ENCODE assay signal across 8 mouse cellular contexts in genomic region chr7:100845412-100845811, GRCm38 (mm10). TPM values are rescaled to one million over a fixed set of nuclear protein-coding genes. Genes with fewer than 3 reads are reported as not detected.
DNase-seq lines count a peak whose midpoint lies in the region; ATAC-seq and TF ChIP-seq lines count a peak whose summit lies in the region.

No protein-coding gene starts in this region.

- H3K9me3 ChIP-seq in embryonic facial prominence, embryonic 15.5 days (replicated peaks) = no peaks in the 10 kb centered on the region
- no peaks in the 10 kb centered on the region for H3K9me3 ChIP-seq in intestine, postnatal 0 days (ENCODE audit: control insufficient read depth)
- no peaks in the 10 kb centered on the region for H3K9me3 ChIP-seq in liver, embryonic 15.5 days (replicated peaks)
- H3K9me3 ChIP-seq in forebrain, embryonic 11.5 days (ENCODE audit: control insufficient read depth, low read length) = no peaks in the 10 kb centered on the region

- peak; percentile 60 for DNase-seq in thymus, postnatal 0 days (ENCODE audit: low spot score)
- DNase-seq in thymus, adult 18-20 months = no peak
- DNase-seq in spleen, postnatal 36 days (ENCODE audit: low spot score in 2 of 2) = peak; percentile 78 to 81
- DNase-seq in thymus, postnatal 4 days = no peak
- no peak for DNase-seq in forebrain, embryonic 11.5 days (ENCODE audit: low spot score)

- TF ChIP-seq CTCF in intestine, postnatal 0 days (IDR thresholded peaks at IDR 0.05; ENCODE audit: low read depth) = no peak

- ATAC-seq in embryonic facial prominence, embryonic 15.5 days (ENCODE audit: insufficient number of reproducible peaks, low FRiP score, low TSS enrichment, low read depth) = no peak
- ATAC-seq in intestine, postnatal 0 days = peak; percentile 83
- 0 out of 2 replicates have a peak, but pooled peaks have one; percentile 5 for ATAC-seq in liver, embryonic 15.5 days (ENCODE audit: insufficient read depth)
- no peak for ATAC-seq in forebrain, embryonic 11.5 days (replicated peaks; ENCODE audit: low FRiP score)

- H3K27ac ChIP-seq in embryonic facial prominence, embryonic 15.5 days (replicated peaks) = peak overlapping the region; percentile 58
- H3K27ac ChIP-seq in intestine, postnatal 0 days (ENCODE audit: low read depth, low read length) = peak overlapping the region; percentile 50; the same call in 1 of the 2 replicates
- H3K27ac ChIP-seq in liver, embryonic 15.5 days (replicated peaks) = peak overlapping the region; percentile 99
- H3K27ac ChIP-seq in forebrain, embryonic 11.5 days (ENCODE audit: low read depth, low read length) = no peak overlapping the region

- H3K4me3 ChIP-seq in embryonic facial prominence, embryonic 15.5 days (replicated peaks) = no peak overlapping the region
- H3K4me3 ChIP-seq in intestine, postnatal 0 days (ENCODE audit: low read depth, low read length) = no peak overlapping the region
- no peak overlapping the region for H3K4me3 ChIP-seq in liver, embryonic 15.5 days (replicated peaks)
- H3K4me3 ChIP-seq in forebrain, embryonic 11.5 days (ENCODE audit: low read depth, low read length) = no peak overlapping the region

- no peak overlapping the region for H3K4me2 ChIP-seq in embryonic facial prominence, embryonic 15.5 days (replicated peaks)
- H3K4me2 ChIP-seq in intestine, postnatal 0 days (replicated peaks; ENCODE audit: low read depth) = no peak overlapping the region
- peak overlapping the region; percentile 78 for H3K4me2 ChIP-seq in liver, embryonic 15.5 days
- H3K4me2 ChIP-seq in forebrain, embryonic 11.5 days (ENCODE audit: low read depth, low read length, severe bottlenecking) = no peak overlapping the region

- no peak overlapping the region for H3K9ac ChIP-seq in embryonic facial prominence, embryonic 15.5 days
- no peak overlapping the region for H3K9ac ChIP-seq in intestine, postnatal 0 days (ENCODE audit: low read depth, low read length)
- H3K9ac ChIP-seq in liver, embryonic 15.5 days = peak overlapping the region; percentile 44
- no peak overlapping the region for H3K9ac ChIP-seq in forebrain, embryonic 11.5 days (ENCODE audit: low read length)

- WGBS in embryonic facial prominence, embryonic 15.5 days = 13% methylated on average over 1 of the region's 1 CpGs
- 3% methylated on average over 1 of the region's 1 CpGs for WGBS in intestine, postnatal 0 days
- 14% methylated on average over 1 of the region's 1 CpGs for WGBS in liver, embryonic 15.5 days (ENCODE audit: insufficient replicate concordance)
- WGBS in forebrain, embryonic 11.5 days = 64% methylated on average over 1 of the region's 1 CpGs

- peaks cover 19% of the 10 kb centered on the region for H3K4me1 ChIP-seq in embryonic facial prominence, embryonic 15.5 days
- no peaks in the 10 kb centered on the region; the same call in 1 of the 2 replicates for H3K4me1 ChIP-seq in intestine, postnatal 0 days (replicated peaks; ENCODE audit: control insufficient read depth, insufficient read depth, low read length)
- peaks cover 83% of the 10 kb centered on the region for H3K4me1 ChIP-seq in liver, embryonic 15.5 days (replicated peaks)
- no peaks in the 10 kb centered on the region for H3K4me1 ChIP-seq in forebrain, embryonic 11.5 days (replicated peaks; ENCODE audit: control insufficient read depth, insufficient read depth, low read length)

- H3K27me3 ChIP-seq in embryonic facial prominence, embryonic 15.5 days = no peaks in the 10 kb centered on the region
- H3K27me3 ChIP-seq in intestine, postnatal 0 days (replicated peaks; ENCODE audit: control insufficient read depth, insufficient read depth, low read length) = no peaks in the 10 kb centered on the region
- no peaks in the 10 kb centered on the region for H3K27me3 ChIP-seq in liver, embryonic 15.5 days
- no peaks in the 10 kb centered on the region for H3K27me3 ChIP-seq in forebrain, embryonic 11.5 days (ENCODE audit: control insufficient read depth, insufficient read depth, low read length)

- H3K36me3 ChIP-seq in embryonic facial prominence, embryonic 15.5 days = no peaks in the 10 kb centered on the region
- H3K36me3 ChIP-seq in intestine, postnatal 0 days (ENCODE audit: control insufficient read depth, insufficient read depth) = no peaks in the 10 kb centered on the region; the same call in 1 of the 2 replicates
- peaks cover 65% of the 10 kb centered on the region for H3K36me3 ChIP-seq in liver, embryonic 15.5 days (replicated peaks)
- H3K36me3 ChIP-seq in forebrain, embryonic 11.5 days (ENCODE audit: control insufficient read depth, insufficient read depth, low read length) = no peaks in the 10 kb centered on the region

RNA-seq across cellular contexts. Expression of gene Relt, which starts 17.8 kb away (rescaled TPM):
- 12.3 and 12.9 TPM in 2 replicates for polyA plus RNA-seq in thymus, postnatal 0 days (2015; fragmentation: Nextera tagmentation; extraction: Ambion mirVana)
- 3.5 and 4.2 TPM in 2 replicates for polyA plus RNA-seq in embryonic facial prominence, embryonic 15.5 days (2015; fragmentation: Nextera tagmentation; extraction: Ambion mirVana)
- polyA plus RNA-seq in intestine, postnatal 0 days (2015; fragmentation: Nextera tagmentation; extraction: Ambion mirVana) = 0.78 and 1.0 TPM in 2 replicates
- polyA plus RNA-seq in liver, embryonic 15.5 days (2015; fragmentation: Nextera tagmentation; extraction: Ambion mirVana) = 17.4 and 21.4 TPM in 2 replicates
- polyA plus RNA-seq in forebrain, embryonic 11.5 days (2014; fragmentation: Nextera tagmentation; extraction: Ambion mirVana) = 2.5 and 2.7 TPM in 2 replicates

Comparison
In these comparisons a context has a peak if more than half of its experiments do, and no peak if none do; other contexts are left out.
1. DNase-seq: peak in thymus, postnatal 0 days (single experiment) and spleen, postnatal 36 days (2 of 2); none in thymus, adult 18-20 months (0 of 2), thymus, postnatal 4 days (single experiment) and forebrain, embryonic 11.5 days (single experiment).
2. ATAC-seq: peak in intestine, postnatal 0 days (single experiment) and liver, embryonic 15.5 days (single experiment); none in embryonic facial prominence, embryonic 15.5 days (single experiment) and forebrain, embryonic 11.5 days (single experiment).